ENCODE assay signal across 27 mouse cellular contexts in genomic region chr7:126869780-126870519, GRCm38 (mm10). TPM values are rescaled to one million over a fixed set of nuclear protein-coding genes. Genes with fewer than 3 reads are reported as not detected.
DNase-seq lines count a peak whose midpoint lies in the region; ATAC-seq lines count a peak whose summit lies in the region.
"Had no signal": no experiment of that assay in that cellular context is flagged by ENCODE, and none has a peak within 500 bp of the region (broad histone marks: within the 10 kb centered on the region; RNA-seq: fewer than 3 reads in every experiment).

No protein-coding gene starts in this region.

- peak; percentile 95 for DNase-seq in heart, adult 11 months
- DNase-seq in heart, postnatal 4 days, result no peak
- DNase-seq in embryonic facial prominence, embryonic 10.5 days (ENCODE audit: low spot score), result no peak
- DNase-seq in right cerebral cortex, postnatal 36 days (ENCODE audit: low spot score in 2 of 2), result no peak
- DNase-seq: adrenal gland, adult 2 months; adrenal gland, postnatal 10 days; adrenal gland, postnatal 25 days; cerebellum, adult 11 months; cerebellum, adult 18-20 months; cerebellum, adult 8-10 months; cerebellum, adult 9-11 months; cerebellum, postnatal 14 days; cerebellum, postnatal 36 days; embryo, embryonic 11 days had no signal

- no peak overlapping the region for H3K4me3 ChIP-seq in intestine, embryonic 15.5 days (replicated peaks)
- no peak overlapping the region for H3K4me3 ChIP-seq in intestine, embryonic 16.5 days (ENCODE audit: low read length)
- peak overlapping the region; percentile 13; the same call in 1 of the 2 replicates for H3K4me3 ChIP-seq in embryonic facial prominence, embryonic 10.5 days
- H3K4me3 ChIP-seq: embryonic facial prominence, embryonic 12.5 days; forebrain, embryonic 13.5 days; forebrain, embryonic 15.5 days had no signal

- H3K4me2 ChIP-seq in intestine, embryonic 15.5 days (replicated peaks), result no peak overlapping the region
- no peak overlapping the region for H3K4me2 ChIP-seq in intestine, embryonic 16.5 days (ENCODE audit: low read depth, low read length)
- H3K4me2 ChIP-seq: embryonic facial prominence, embryonic 12.5 days; forebrain, embryonic 13.5 days; forebrain, embryonic 15.5 days had no signal

- H3K27ac ChIP-seq in intestine, embryonic 15.5 days, result no peak overlapping the region
- H3K27ac ChIP-seq in intestine, embryonic 16.5 days (ENCODE audit: low read length), result no peak overlapping the region
- no peak overlapping the region for H3K27ac ChIP-seq in embryonic facial prominence, embryonic 10.5 days (replicated peaks)
- H3K27ac ChIP-seq: embryonic facial prominence, embryonic 12.5 days; forebrain, embryonic 13.5 days; forebrain, embryonic 15.5 days had no signal

- no peaks in the 10 kb centered on the region for H3K9me3 ChIP-seq in intestine, embryonic 15.5 days
- H3K9me3 ChIP-seq in intestine, embryonic 16.5 days (ENCODE audit: control insufficient read depth, low read length), result no peaks in the 10 kb centered on the region
- no peaks in the 10 kb centered on the region for H3K9me3 ChIP-seq in embryonic facial prominence, embryonic 10.5 days
- H3K9me3 ChIP-seq: embryonic facial prominence, embryonic 12.5 days; forebrain, embryonic 13.5 days; forebrain, embryonic 15.5 days had no signal

- no peak overlapping the region for H3K9ac ChIP-seq in intestine, embryonic 15.5 days
- no peak overlapping the region for H3K9ac ChIP-seq in intestine, embryonic 16.5 days (ENCODE audit: low read depth, low read length)
- H3K9ac ChIP-seq: embryonic facial prominence, embryonic 12.5 days; forebrain, embryonic 13.5 days; forebrain, embryonic 15.5 days had no signal

- H3K4me1 ChIP-seq in intestine, embryonic 15.5 days (replicated peaks), result no peaks in the 10 kb centered on the region
- no peaks in the 10 kb centered on the region for H3K4me1 ChIP-seq in intestine, embryonic 16.5 days (ENCODE audit: control insufficient read depth, insufficient read depth, low read length)
- H3K4me1 ChIP-seq in embryonic facial prominence, embryonic 10.5 days, result peaks cover 5% of the 10 kb centered on the region; the same call in 1 of the 2 replicates
- H3K4me1 ChIP-seq: embryonic facial prominence, embryonic 12.5 days; forebrain, embryonic 13.5 days; forebrain, embryonic 15.5 days had no signal

- no peaks in the 10 kb centered on the region for H3K27me3 ChIP-seq in intestine, embryonic 15.5 days (replicated peaks)
- no peaks in the 10 kb centered on the region for H3K27me3 ChIP-seq in intestine, embryonic 16.5 days (replicated peaks; ENCODE audit: control insufficient read depth, insufficient read depth, low read length)
- no peaks in the 10 kb centered on the region for H3K27me3 ChIP-seq in embryonic facial prominence, embryonic 10.5 days (replicated peaks; ENCODE audit: low read depth, poor library complexity, severe bottlenecking)
- H3K27me3 ChIP-seq: embryonic facial prominence, embryonic 12.5 days; forebrain, embryonic 13.5 days; forebrain, embryonic 15.5 days had no signal

- H3K36me3 ChIP-seq in intestine, embryonic 15.5 days, result peaks cover 71% of the 10 kb centered on the region
- peaks cover 26% of the 10 kb centered on the region for H3K36me3 ChIP-seq in intestine, embryonic 16.5 days (ENCODE audit: control insufficient read depth, insufficient read depth, low read length)
- peaks cover 100% of the 10 kb centered on the region for H3K36me3 ChIP-seq in embryonic facial prominence, embryonic 10.5 days (replicated peaks)

- 91% methylated on average over 23 of the region's 23 CpGs for WGBS in intestine, embryonic 15.5 days
- 93% methylated on average over 23 of the region's 23 CpGs for WGBS in intestine, embryonic 16.5 days
- WGBS in embryonic facial prominence, embryonic 10.5 days, result 92% methylated on average over 23 of the region's 23 CpGs

- ATAC-seq in intestine, embryonic 15.5 days, result peak; percentile 22; the same call in 1 of the 2 replicates
- no peak for ATAC-seq in intestine, embryonic 16.5 days
- ATAC-seq: forebrain, embryonic 13.5 days; forebrain, embryonic 15.5 days had no signal

RNA-seq across cellular contexts. Expression of gene Ino80e, which starts 7.8 kb away (rescaled TPM):
- 10 to 100 TPM; 33.5 to 34.1 TPM for total RNA-seq in heart, postnatal 4 days (2021)
- 59.1 and 65.9 TPM in 2 replicates for polyA plus RNA-seq in intestine, embryonic 15.5 days (2015; fragmentation: Nextera tagmentation; extraction: Ambion mirVana)
- polyA plus RNA-seq in intestine, embryonic 16.5 days (2015; fragmentation: Nextera tagmentation; extraction: Ambion mirVana), result 62.3 and 64.0 TPM in 2 replicates
- 114 and 118 TPM in 2 replicates for polyA plus RNA-seq in embryonic facial prominence, embryonic 10.5 days (2016; fragmentation: Nextera tagmentation; extraction: Ambion mirVana)

RNA-seq across cellular contexts. Expression of gene Hirip3, which starts 8.2 kb away (rescaled TPM):
- 10 to 100 TPM; 22.8 to 26.1 TPM for total RNA-seq in heart, postnatal 4 days (2021)
- polyA plus RNA-seq in intestine, embryonic 15.5 days (2015; fragmentation: Nextera tagmentation; extraction: Ambion mirVana), result 23.2 and 25.1 TPM in 2 replicates
- polyA plus RNA-seq in intestine, embryonic 16.5 days (2015; fragmentation: Nextera tagmentation; extraction: Ambion mirVana), result 18.3 and 24.8 TPM in 2 replicates
- polyA plus RNA-seq in embryonic facial prominence, embryonic 10.5 days (2016; fragmentation: Nextera tagmentation; extraction: Ambion mirVana), result 49.3 and 57.0 TPM in 2 replicates

RNA-seq across cellular contexts. Expression of gene Taok2, which starts 14.6 kb away (rescaled TPM):
- total RNA-seq in heart, postnatal 4 days (2021), result 10 to 100 TPM; 65.0 to 66.5 TPM
- polyA plus RNA-seq in intestine, embryonic 15.5 days (2015; fragmentation: Nextera tagmentation; extraction: Ambion mirVana), result 30.8 and 31.9 TPM in 2 replicates
- 27.6 and 28.6 TPM in 2 replicates for polyA plus RNA-seq in intestine, embryonic 16.5 days (2015; fragmentation: Nextera tagmentation; extraction: Ambion mirVana)
- 55.3 and 56.9 TPM in 2 replicates for polyA plus RNA-seq in embryonic facial prominence, embryonic 10.5 days (2016; fragmentation: Nextera tagmentation; extraction: Ambion mirVana)

RNA-seq across cellular contexts. Expression of gene Doc2a, which starts 22.7 kb away (rescaled TPM):
- total RNA-seq in heart, postnatal 4 days (2021), result not detected
- 0.75 and 1.0 TPM in 2 replicates for polyA plus RNA-seq in intestine, embryonic 15.5 days (2015; fragmentation: Nextera tagmentation; extraction: Ambion mirVana)
- polyA plus RNA-seq in intestine, embryonic 16.5 days (2015; fragmentation: Nextera tagmentation; extraction: Ambion mirVana), result 0.37 and 0.62 TPM in 2 replicates
- polyA plus RNA-seq in embryonic facial prominence, embryonic 10.5 days (2016; fragmentation: Nextera tagmentation; extraction: Ambion mirVana), result 3.1 and 5.5 TPM in 2 replicates
- total RNA-seq: common myeloid progenitor, adult 5-6 weeks had no signal
- polyA plus RNA-seq: C2C12 had no signal

RNA-seq across cellular contexts. Expression of gene 4930451I11Rik, which starts 38.5 kb away (rescaled TPM):
- total RNA-seq in heart, postnatal 4 days (2021), result not detected
- polyA plus RNA-seq in intestine, embryonic 15.5 days (2015; fragmentation: Nextera tagmentation; extraction: Ambion mirVana), result not detected in 2 replicates
- not detected in 2 replicates for polyA plus RNA-seq in intestine, embryonic 16.5 days (2015; fragmentation: Nextera tagmentation; extraction: Ambion mirVana)
- not detected in 2 replicates for polyA plus RNA-seq in embryonic facial prominence, embryonic 10.5 days (2016; fragmentation: Nextera tagmentation; extraction: Ambion mirVana)
- total RNA-seq: adrenal gland, adult 2 months; adrenal gland, postnatal 10 days; adrenal gland, postnatal 25 days; adrenal gland, postnatal 4 days; common myeloid progenitor, adult 5-6 weeks; ES-E14; MEL had no signal
- polyA plus RNA-seq: adrenal gland, adult 2 months; brain, embryonic 14.5 days; C2C12; embryonic facial prominence, embryonic 12.5 days; embryonic facial prominence, embryonic 14.5 days; forebrain, embryonic 11.5 days; forebrain, embryonic 13.5 days; forebrain, embryonic 15.5 days had no signal
